Mouse (Mus musculus) stomach, embryonic 14.5 days (tissue): ENCODE results near the gene Map3k9. TPM values are rescaled to one million over a fixed set of nuclear protein-coding genes. Genes with fewer than 3 reads are reported as not detected.

ENCODE experiments used
- ATAC-seq: fragments of 200-750 bp; cut with Nextera tagmentation; 2 replicates; pipeline ENCODE4 v1.8.0; 2017; ENCODE audit warnings: low read depth, moderate TSS enrichment; ENCODE audit not compliant: insufficient number of reproducible peaks, insufficient read depth, low FRiP score
- H3K27ac ChIP-seq: fragments of 300-500 bp; sonication (generic); 2 replicates; pipeline ENCODE4 v1.5.1; 2014; ENCODE audit warnings: mild to moderate bottlenecking, low read length, moderate library complexity, mixed read lengths
- H3K27me3 ChIP-seq: fragments of 300-500 bp; sonication (generic); 2 replicates; pipeline ENCODE4 v1.6.1; 2014; ENCODE audit warnings: low read length, control low read depth, mixed read lengths; ENCODE audit not compliant: control insufficient read depth, insufficient read depth
- H3K36me3 ChIP-seq: fragments of 300-500 bp; sonication (generic); 2 replicates; pipeline ENCODE4 v1.6.1; 2014; ENCODE audit warnings: mild to moderate bottlenecking, control low read depth, low read length, moderate library complexity, mixed read lengths; ENCODE audit not compliant: control insufficient read depth, insufficient read depth
- H3K4me1 ChIP-seq: fragments of 300-500 bp; sonication (generic); 2 replicates; pipeline ENCODE4 v1.6.1; 2014; ENCODE audit warnings: low read length, control low read depth, mixed read lengths; ENCODE audit not compliant: control insufficient read depth, insufficient read depth
- H3K4me2 ChIP-seq: fragments of 300-500 bp; sonication (generic); replicated peaks from 2 replicates; pipeline ENCODE4 v1.6.1; 2014; ENCODE audit warnings: low read depth, low read length, control low read depth
- H3K4me3 ChIP-seq: fragments of 300-500 bp; sonication (generic); 2 replicates; pipeline ENCODE4 v1.5.1; 2014; ENCODE audit warnings: low read depth, low read length, control low read depth
- H3K9ac ChIP-seq: fragments of 300-500 bp; sonication (generic); replicated peaks from 2 replicates; pipeline ENCODE4 v1.6.1; 2014; ENCODE audit warnings: low read depth, mild to moderate bottlenecking, control low read depth, low read length, moderate library complexity, mixed read lengths
- H3K9me3 ChIP-seq: fragments of 300-500 bp; sonication (generic); 2 replicates; pipeline ENCODE4 v1.6.1; 2016; ENCODE audit warnings: low read depth, low read length, control low read depth; ENCODE audit not compliant: control insufficient read depth
- WGBS: fragments of 180-500 bp; shearing (Covaris S2); extraction: QIAGEN DNeasy Blood & Tissue Kit; methylation state at CpG from one replicate; pipeline ENCODE4 v1.1.7; 2014; 5-methylcytosine and 5-hydroxymethylcytosine counted together
- polyA plus RNA-seq: library from polyadenylated mRNA; unstranded; fragments of >200 nt; fragmentation: Nextera tagmentation; extraction: Ambion mirVana; gene quantifications from 2 replicates; pipeline ENCODE4 v1.2.1, GENCODE M21; 2014

Map3k9 gene
- polyA plus RNA-seq, 1 experiment from 2014 or later: 2.5 TPM

DNA sequence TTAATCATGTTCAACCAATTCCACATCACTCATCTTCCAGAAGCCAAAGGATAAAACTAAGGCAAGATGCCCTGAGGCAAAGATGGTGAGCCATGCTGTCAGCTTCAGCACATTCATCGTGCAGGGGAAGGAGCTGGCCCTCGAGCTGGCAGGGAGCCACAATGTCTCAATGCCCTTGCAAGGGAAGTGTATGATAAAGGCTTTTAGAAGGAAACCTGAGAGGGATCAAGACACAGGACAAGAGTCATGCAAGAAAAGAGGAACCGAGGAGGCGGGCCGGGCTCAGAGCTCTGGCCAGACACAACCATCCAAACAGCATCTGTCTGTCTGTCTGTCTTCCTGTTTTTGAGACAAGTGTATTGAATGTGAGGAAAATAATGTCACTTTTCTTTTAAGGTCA lies 61.8 kb downstream of the Map3k9 start:
- Histone ChIP-seq H3K36me3 (no peaks in the 10 kb centered on the region; the same call in 1 of the 2 replicates), H3K4me1 (no peaks in the 10 kb centered on the region), H3K27me3 (no peaks in the 10 kb centered on the region), H3K9me3 (no peaks in the 10 kb centered on the region), H3K4me3 (no peak overlapping the region), H3K27ac (no peak overlapping the region), H3K4me2 (no peak overlapping the region), H3K9ac (no peak overlapping the region)
- ATAC-seq: no peak
- 77% methylated on average over 5 of the region's 5 CpGs for WGBS

DNA sequence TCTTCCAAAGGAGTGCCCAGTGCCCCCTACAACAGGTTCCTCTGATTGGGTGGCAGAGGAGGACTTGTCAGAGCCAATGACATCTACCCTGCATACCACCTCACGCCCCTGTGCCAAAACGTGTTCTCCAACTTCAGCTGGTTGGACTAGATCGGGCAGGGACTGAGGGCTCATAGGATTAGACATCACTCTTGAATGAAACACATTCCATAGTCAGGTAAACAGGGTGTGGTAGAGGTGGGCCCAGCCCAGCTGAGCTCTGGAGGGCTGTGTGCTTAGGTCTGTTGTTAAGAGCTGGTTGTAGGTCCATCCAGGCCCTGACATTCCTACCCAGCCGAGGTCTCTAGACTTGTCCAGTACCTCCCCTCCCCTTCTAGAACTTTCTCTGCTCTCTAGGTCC lies 68.4 kb downstream of the Map3k9 start:
- ATAC-seq: peak; percentile 74

DNA sequence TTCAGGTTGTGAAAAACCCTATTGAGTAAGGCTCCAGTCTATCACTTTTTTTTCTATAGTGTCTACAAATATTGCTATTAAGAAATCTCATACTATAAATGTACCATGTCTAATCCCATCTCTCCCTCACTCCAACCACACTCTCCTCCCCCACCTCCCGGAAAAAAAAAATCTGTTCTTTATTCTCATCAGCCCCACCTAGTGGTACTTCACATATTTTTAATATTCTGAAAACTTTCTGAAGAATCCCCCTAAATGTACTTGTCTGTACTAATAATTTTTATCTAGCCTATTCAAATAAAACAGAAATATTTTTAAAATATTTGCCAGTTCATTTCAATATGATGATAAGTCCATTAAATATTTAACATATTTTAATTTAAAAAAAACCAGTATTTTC lies 78.1 kb downstream of the Map3k9 start:
- no peak overlapping the region for H3K4me3 ChIP-seq
- H3K9ac ChIP-seq: no peak overlapping the region
- 20% methylated on average over 1 of the region's 1 CpGs for WGBS
- no peaks in the 10 kb centered on the region for H3K27me3 ChIP-seq
- H3K9me3 ChIP-seq: no peaks in the 10 kb centered on the region; the same call in 1 of the 2 replicates
- no peak overlapping the region for H3K27ac ChIP-seq
- no peaks in the 10 kb centered on the region for H3K36me3 ChIP-seq
- no peak overlapping the region for H3K4me2 ChIP-seq
- ATAC-seq: no peak
- H3K4me1 ChIP-seq: no peaks in the 10 kb centered on the region

More for the DNA sequence above, 68.4 kb downstream of the Map3k9 start:
- H3K4me3 ChIP-seq: no peak overlapping the region
- no peak overlapping the region for H3K9ac ChIP-seq
- no peak overlapping the region for H3K4me2 ChIP-seq
- no peaks in the 10 kb centered on the region for H3K4me1 ChIP-seq
- no peaks in the 10 kb centered on the region for H3K36me3 ChIP-seq
- H3K9me3 ChIP-seq: no peaks in the 10 kb centered on the region; the same call in 1 of the 2 replicates
- no peaks in the 10 kb centered on the region for H3K27me3 ChIP-seq
- H3K27ac ChIP-seq: no peak overlapping the region
- 68% methylated on average over 4 of the region's 4 CpGs for WGBS

DNA sequence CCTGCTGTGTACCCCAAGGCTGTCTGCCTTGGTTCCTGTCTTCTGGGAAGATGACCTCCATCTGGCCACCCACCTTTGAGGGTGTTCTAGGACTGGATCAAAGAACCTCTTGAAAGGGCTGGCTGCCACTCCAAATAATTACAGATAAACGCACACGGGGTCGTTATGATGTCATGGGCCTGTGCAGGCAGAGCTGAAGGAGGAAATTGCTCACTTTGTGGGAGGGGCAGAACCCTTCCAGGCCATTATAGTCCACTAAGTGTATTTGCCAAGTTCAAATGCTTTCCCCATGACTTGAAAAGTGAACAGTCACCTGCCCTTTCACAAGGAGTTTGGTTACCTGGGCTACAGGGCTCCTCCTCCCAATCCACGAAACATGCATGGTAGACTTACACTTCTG lies 83.0 kb downstream of the Map3k9 start:
- H3K9ac ChIP-seq: no peak overlapping the region
- H3K27ac ChIP-seq: peak overlapping the region; percentile 44; the same call in 1 of the 2 replicates
- no peaks in the 10 kb centered on the region for H3K36me3 ChIP-seq
- H3K9me3 ChIP-seq: no peaks in the 10 kb centered on the region
- H3K4me3 ChIP-seq: no peak overlapping the region
- H3K27me3 ChIP-seq: no peaks in the 10 kb centered on the region
- no peaks in the 10 kb centered on the region for H3K4me1 ChIP-seq
- no peak overlapping the region for H3K4me2 ChIP-seq
- 36% methylated on average over 4 of the region's 4 CpGs for WGBS
- ATAC-seq: peak; percentile 90

DNA sequence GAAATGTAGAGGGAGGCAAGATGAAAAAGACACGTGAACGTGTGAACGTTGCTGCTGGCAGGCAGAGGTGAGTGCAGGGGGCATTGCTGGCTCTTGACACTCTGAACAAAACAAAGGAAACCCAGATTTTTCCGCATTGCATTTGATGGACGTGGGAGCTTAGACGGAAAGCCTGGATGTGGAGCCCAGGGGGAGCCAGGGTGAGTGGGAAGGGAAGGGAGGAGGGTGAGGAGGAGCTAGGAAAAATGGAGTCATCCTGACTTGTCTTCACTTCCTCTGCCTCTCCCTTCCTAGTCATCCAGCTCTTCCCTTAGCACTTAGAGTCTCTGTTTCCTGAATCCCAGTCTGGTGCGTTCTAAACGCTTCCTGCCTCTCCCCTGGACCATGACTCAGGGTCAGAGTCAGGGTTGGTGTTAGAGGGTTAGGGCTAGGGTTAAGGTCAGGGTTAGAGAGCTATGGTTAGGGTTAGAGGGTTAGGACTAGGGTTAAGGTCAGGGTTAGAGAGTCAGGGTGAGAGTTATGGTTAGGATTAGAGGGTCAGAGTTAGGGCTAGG lies 89.7 kb downstream of the Map3k9 start:
- ATAC-seq: no peak

DNA sequence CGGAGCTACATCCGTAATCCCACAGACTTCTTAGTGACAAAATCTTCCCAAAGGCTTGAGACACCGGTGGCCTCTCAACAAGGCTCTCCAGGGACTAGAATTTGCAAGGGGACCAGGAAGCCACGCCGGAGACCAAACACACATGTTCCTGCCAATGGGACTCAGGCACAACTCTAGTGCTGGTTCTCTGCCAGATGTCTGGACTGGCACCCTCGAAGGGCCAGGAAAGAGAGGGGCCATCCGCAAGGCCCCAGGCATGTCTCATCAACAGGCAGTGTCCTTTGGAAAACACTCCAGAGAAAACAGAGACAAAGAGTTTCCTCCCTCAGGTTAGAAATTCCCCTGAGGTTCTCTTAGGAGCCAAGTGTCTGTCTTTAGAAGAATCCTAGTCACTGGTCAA lies 90.2 kb downstream of the Map3k9 start:
- no peaks in the 10 kb centered on the region for H3K36me3 ChIP-seq
- H3K9ac ChIP-seq: no peak overlapping the region
- no peak overlapping the region for H3K4me3 ChIP-seq
- H3K4me1 ChIP-seq: no peaks in the 10 kb centered on the region
- H3K27ac ChIP-seq: no peak overlapping the region
- no peaks in the 10 kb centered on the region for H3K9me3 ChIP-seq
- no peak overlapping the region for H3K4me2 ChIP-seq
- 82% methylated on average over 7 of the region's 7 CpGs for WGBS
- H3K27me3 ChIP-seq: no peaks in the 10 kb centered on the region
- no peak for ATAC-seq

More for the DNA sequence above, 89.7 kb downstream of the Map3k9 start:
- Histone ChIP-seq H3K36me3 (no peaks in the 10 kb centered on the region), H3K27me3 (no peaks in the 10 kb centered on the region), H3K4me2 (no peak overlapping the region), H3K4me1 (no peaks in the 10 kb centered on the region), H3K4me3 (no peak overlapping the region), H3K9ac (no peak overlapping the region), H3K9me3 (no peaks in the 10 kb centered on the region), H3K27ac (no peak overlapping the region)
- WGBS: 32% methylated on average over 8 of the region's 8 CpGs

DNA sequence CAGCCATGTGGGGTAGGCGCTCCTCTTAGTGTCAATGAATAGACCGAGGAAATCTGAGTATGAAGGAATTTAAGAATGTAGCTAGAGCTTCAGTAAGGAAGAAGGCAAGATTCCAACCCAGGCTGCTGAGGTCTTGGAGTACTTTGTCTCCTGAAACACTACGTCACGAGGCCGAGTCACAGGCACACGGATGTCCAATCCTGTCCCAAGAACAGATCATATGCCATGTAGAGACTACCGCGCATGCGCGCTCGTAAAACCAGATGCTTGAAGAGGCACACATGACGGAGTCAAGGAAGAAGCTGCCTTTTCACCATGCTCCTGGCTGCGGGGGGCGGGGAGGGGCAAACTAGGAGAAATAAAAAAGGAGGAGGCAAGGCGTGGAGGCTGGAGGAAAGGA lies 90.9 kb downstream of the Map3k9 start:
- Histone ChIP-seq H3K9me3 (no peaks in the 10 kb centered on the region), H3K36me3 (no peaks in the 10 kb centered on the region), H3K9ac (no peak overlapping the region), H3K4me3 (no peak overlapping the region), H3K4me2 (no peak overlapping the region), H3K4me1 (no peaks in the 10 kb centered on the region), H3K27me3 (no peaks in the 10 kb centered on the region), H3K27ac (no peak overlapping the region)
- ATAC-seq: no peak
- WGBS: 92% methylated on average over 15 of the region's 15 CpGs

DNA sequence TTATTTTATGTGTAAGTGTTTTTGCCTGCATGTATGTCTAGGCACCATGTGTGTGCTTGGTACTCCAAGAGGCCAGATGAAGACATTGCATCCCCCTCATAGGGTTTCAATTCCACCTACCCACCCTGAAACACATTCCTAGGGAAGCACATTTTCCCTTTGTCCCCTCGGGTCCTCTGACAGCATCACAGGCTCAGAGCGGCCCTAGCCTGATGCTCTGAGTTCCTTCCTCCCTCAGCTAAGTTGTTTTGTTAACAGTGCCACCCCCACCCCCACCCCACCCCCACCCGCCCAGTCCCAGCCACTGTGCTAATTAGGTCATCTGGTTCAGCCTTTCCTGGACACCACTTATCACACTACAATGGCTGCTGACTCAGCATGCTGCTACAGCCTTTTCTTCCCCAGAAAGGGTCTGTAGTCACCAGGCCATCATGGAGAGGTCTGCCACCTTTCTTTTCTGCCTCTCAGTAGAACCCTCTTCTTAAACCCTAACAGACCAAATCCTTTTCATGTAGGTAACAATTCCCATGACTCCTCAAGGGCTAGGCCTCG lies 91.4 kb downstream of the Map3k9 start:
- H3K27me3 ChIP-seq: no peaks in the 10 kb centered on the region
- no peak overlapping the region for H3K9ac ChIP-seq
- no peaks in the 10 kb centered on the region for H3K4me1 ChIP-seq
- H3K27ac ChIP-seq: no peak overlapping the region
- no peaks in the 10 kb centered on the region for H3K9me3 ChIP-seq
- WGBS: 56% methylated on average over 4 of the region's 4 CpGs
- H3K36me3 ChIP-seq: no peaks in the 10 kb centered on the region
- no peak overlapping the region for H3K4me2 ChIP-seq
- H3K4me3 ChIP-seq: no peak overlapping the region
- ATAC-seq: no peak

DNA sequence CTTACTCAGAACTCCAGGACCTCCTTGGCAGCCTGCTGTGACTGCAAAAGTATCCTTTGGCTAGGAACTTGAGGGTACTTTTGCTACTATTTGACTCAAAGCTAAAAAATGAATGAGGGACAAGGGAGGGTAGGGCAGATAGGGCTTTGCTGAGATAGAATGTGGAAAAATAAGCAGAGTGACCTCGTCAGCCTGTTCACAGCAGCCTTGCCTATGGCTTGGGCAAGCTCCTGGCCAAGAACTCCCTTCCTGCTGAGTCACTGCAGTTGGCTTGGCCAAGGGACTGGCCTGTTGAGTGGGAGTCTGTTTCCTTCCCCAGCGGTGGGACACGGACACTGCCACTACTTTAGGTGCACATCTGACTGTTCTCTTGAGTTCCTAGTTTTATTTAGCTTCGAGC lies 92.4 kb downstream of the Map3k9 start:
- 80% methylated on average over 4 of the region's 4 CpGs for WGBS
- ATAC-seq: no peak

More for the DNA sequence above, 92.4 kb downstream of the Map3k9 start:
- Histone ChIP-seq H3K4me3 (no peak overlapping the region), H3K27me3 (no peaks in the 10 kb centered on the region), H3K4me1 (no peaks in the 10 kb centered on the region), H3K36me3 (no peaks in the 10 kb centered on the region), H3K9me3 (no peaks in the 10 kb centered on the region), H3K9ac (no peak overlapping the region), H3K27ac (no peak overlapping the region), H3K4me2 (no peak overlapping the region)
